Mouse (Mus musculus): ENCODE data around the gene Pik3r3. TPM values are rescaled to one million over a fixed set of nuclear protein-coding genes. Genes with fewer than 3 reads are reported as not detected.
"Not testable (repeated sequence)": the region's sequence is repeated elsewhere in the genome, so short reads cannot be mapped to it uniquely, and the experiment has no call there.

Gene Pik3r3
- total and polyA plus RNA-seq, 3 experiments = 0.42 to 2.2 (median 1.9) TPM

DNA sequence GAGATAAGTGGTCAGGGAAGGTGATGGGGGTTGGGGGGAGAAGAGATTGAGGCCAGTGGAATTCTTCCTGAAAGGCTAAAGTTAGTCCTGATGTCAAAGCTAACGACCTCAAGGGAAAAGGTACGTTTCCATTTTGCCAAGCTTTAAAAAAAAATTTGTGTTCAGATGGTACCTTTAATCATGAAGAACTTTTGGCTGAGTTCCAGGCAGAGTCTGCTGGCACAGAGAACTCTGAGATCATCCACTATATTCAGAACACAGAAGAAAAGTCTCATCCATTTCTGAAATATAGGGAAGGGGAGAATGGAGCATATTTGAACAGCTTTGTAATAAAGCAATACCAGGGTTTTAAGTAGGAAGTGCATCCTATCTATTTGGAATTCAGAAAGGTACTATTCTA is 4.4 kb upstream of the Pik3r3 start:
- Histone ChIP-seq H3K4me2 (ENCODE audit: insufficient read depth, low read depth, poor library complexity, severe bottlenecking) (no peak overlapping the region), H3K27me3 (replicated peaks) (peaks cover 12% of the 10 kb centered on the region), H3K27ac (ENCODE audit: insufficient read depth, low read depth) (no peak overlapping the region), H3K4me1 (ENCODE audit: control insufficient read depth in 1 of 2, insufficient read depth in 2 of 2) (peaks cover 0 to 4% of the 10 kb centered on the region in 2 experiments; a peak in 2 of 4 replicates), H3K9ac (ENCODE audit: insufficient read depth, low read depth) (no peak overlapping the region), H3K9me3 (replicated peaks; ENCODE audit: low read length) (peaks cover 4% of the 10 kb centered on the region), H3K79me2 (replicated peaks; ENCODE audit: control insufficient read depth, extremely low read depth, insufficient read depth, poor library complexity, severe bottlenecking) (no peaks in the 10 kb centered on the region), H3K4me3 (replicated peaks in 1 of 3; ENCODE audit: low read depth in 2 of 3, low read length in 2 of 3, poor library complexity in 1 of 3) (no peak overlapping the region), H3K36me3 (replicated peaks in 1 of 2; ENCODE audit: control insufficient read depth in 1 of 2, insufficient read depth in 1 of 2, low read length in 1 of 2) (no peaks in the 10 kb centered on the region)
- TF ChIP-seq CHD1 (IDR thresholded peaks at IDR 0.05; ENCODE audit: low read depth, low read length) (no peak), CHD2 (IDR thresholded peaks at IDR 0.05; ENCODE audit: low read length) (no peak), TCF12 (IDR thresholded peaks at IDR 0.05; ENCODE audit: low read depth, low read length) (no peak), POLR2AphosphoS2 (IDR thresholded peaks at IDR 0.05; ENCODE audit: low read depth, low read length) (no peak), BHLHE40 (IDR thresholded peaks at IDR 0.05; ENCODE audit: low read depth, low read length) (no peak), SIN3A (IDR thresholded peaks at IDR 0.05; ENCODE audit: low read length) (no peak), MEF2A (IDR thresholded peaks at IDR 0.05; ENCODE audit: borderline replicate concordance, low read depth, low read length) (no peak), UBTF (IDR thresholded peaks at IDR 0.05; ENCODE audit: low read depth, low read length) (no peak), ZNF384 (IDR thresholded peaks at IDR 0.05; ENCODE audit: low read depth, low read length) (no peak), USF1 (IDR thresholded peaks at IDR 0.05; ENCODE audit: low read depth, low read length) (no peak), ZMIZ1 (IDR thresholded peaks at IDR 0.05; ENCODE audit: low read depth, low read length) (no peak), PAX5 (IDR thresholded peaks at IDR 0.05; ENCODE audit: low read length) (no peak), JUND (conservative IDR thresholded peaks at IDR 0.05; ENCODE audit: low read depth, low read length) (no peak), ETS1 (conservative IDR thresholded peaks at IDR 0.05; ENCODE audit: low read depth, low read length) (no peak)
- in situ Hi-C loops (cut with MboI; ENCODE audit: low pct_ligation_motif_present, low pct_unique_long_range_greater_than_20kb, low sequenced_read_pairs) (no loop called here), dilution Hi-C loops (cut with MboI; ENCODE audit: extremely low pct_ligation_motif_present, extremely low pct_unique_long_range_greater_than_20kb, low sequenced_read_pairs) (no loop called here)
- DNase-seq (ENCODE audit: extremely low read depth) = no peak

DNA sequence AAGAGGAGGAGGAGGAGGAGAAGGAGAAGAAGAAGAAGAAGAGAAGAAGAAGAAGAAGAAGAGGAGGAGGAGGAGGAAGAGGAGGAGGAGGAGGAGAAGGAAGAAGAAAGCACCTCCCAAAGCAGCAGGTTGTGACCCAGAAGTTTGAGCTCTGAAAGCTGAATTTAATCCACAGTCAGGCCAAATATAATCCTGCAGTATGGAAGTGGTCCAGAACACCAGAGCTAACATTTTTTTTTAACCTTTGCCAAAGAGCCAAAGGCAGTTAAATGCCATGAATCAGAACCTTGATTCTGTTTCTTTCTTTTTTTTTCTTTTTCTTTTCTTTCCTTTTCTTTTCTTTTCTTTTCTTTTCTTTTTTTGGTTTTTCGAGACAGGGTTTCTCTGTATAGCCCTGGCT is 3.8 kb upstream of the Pik3r3 start:
- H3K36me3 ChIP-seq (replicated peaks in 1 of 2; ENCODE audit: control insufficient read depth in 1 of 2, insufficient read depth in 1 of 2, low read length in 1 of 2); in situ Hi-C loops (cut with MboI; ENCODE audit: low pct_ligation_motif_present, low pct_unique_long_range_greater_than_20kb, low sequenced_read_pairs); H3K79me2 ChIP-seq (replicated peaks; ENCODE audit: control insufficient read depth, extremely low read depth, insufficient read depth, poor library complexity, severe bottlenecking); H3K4me1 ChIP-seq (ENCODE audit: control insufficient read depth in 1 of 2, insufficient read depth in 2 of 2); DNase-seq (ENCODE audit: extremely low read depth); H3K9me3 ChIP-seq (replicated peaks; ENCODE audit: low read length); dilution Hi-C loops (cut with MboI; ENCODE audit: extremely low pct_ligation_motif_present, extremely low pct_unique_long_range_greater_than_20kb, low sequenced_read_pairs); H3K4me2 ChIP-seq (ENCODE audit: insufficient read depth, low read depth, poor library complexity, severe bottlenecking); H3K27ac ChIP-seq (ENCODE audit: insufficient read depth, low read depth); H3K9ac ChIP-seq (ENCODE audit: insufficient read depth, low read depth); H3K4me3 ChIP-seq (replicated peaks in 1 of 3; ENCODE audit: low read depth in 2 of 3, low read length in 2 of 3, poor library complexity in 1 of 3): not testable (repeated sequence)
- H3K27me3 ChIP-seq (replicated peaks) = peaks cover 12% of the 10 kb centered on the region

GRCm38 (mm10) chr4:116219056-116219455 is 2.4 kb upstream of the Pik3r3 start:
- H3K9me3 ChIP-seq (replicated peaks; ENCODE audit: low read length) = peaks cover 4% of the 10 kb centered on the region
- H3K36me3 ChIP-seq (replicated peaks in 1 of 2; ENCODE audit: control insufficient read depth in 1 of 2, insufficient read depth in 1 of 2, low read length in 1 of 2) = no peaks in the 10 kb centered on the region
- in situ Hi-C loops (cut with MboI; ENCODE audit: low pct_ligation_motif_present, low pct_unique_long_range_greater_than_20kb, low sequenced_read_pairs) = no loop called here
- no peak overlapping the region for H3K4me2 ChIP-seq (ENCODE audit: insufficient read depth, low read depth, poor library complexity, severe bottlenecking)
- no peak overlapping the region for H3K9ac ChIP-seq (ENCODE audit: insufficient read depth, low read depth)
- H3K27ac ChIP-seq (ENCODE audit: insufficient read depth, low read depth) = no peak overlapping the region
- DNase-seq (ENCODE audit: extremely low read depth) = no peak
- peaks cover 12% of the 10 kb centered on the region for H3K27me3 ChIP-seq (replicated peaks)
- H3K4me3 ChIP-seq (replicated peaks in 1 of 3; ENCODE audit: low read depth in 2 of 3, low read length in 2 of 3, poor library complexity in 1 of 3) = no peak overlapping the region
- dilution Hi-C loops (cut with MboI; ENCODE audit: extremely low pct_ligation_motif_present, extremely low pct_unique_long_range_greater_than_20kb, low sequenced_read_pairs) = no loop called here
- no peak for TF ChIP-seq GABPA (IDR thresholded peaks at IDR 0.05; ENCODE audit: insufficient replicate concordance, low read depth, low read length)
- H3K79me2 ChIP-seq (replicated peaks; ENCODE audit: control insufficient read depth, extremely low read depth, insufficient read depth, poor library complexity, severe bottlenecking) = no peaks in the 10 kb centered on the region
- H3K4me1 ChIP-seq (ENCODE audit: control insufficient read depth in 1 of 2, insufficient read depth in 2 of 2) = peaks cover 0 to 4% of the 10 kb centered on the region in 2 experiments; a peak in 2 of 4 replicates
